Mouse (Mus musculus): ENCODE measurements around the gene Srpk2. TPM values are rescaled to one million over a fixed set of nuclear protein-coding genes. Genes with fewer than 3 reads are reported as not detected.
"Not testable (repeated sequence)": the region's sequence is repeated elsewhere in the genome, so short reads cannot be mapped to it uniquely, and the experiment has no call there.

Srpk2 gene
- total RNA-seq, 2 experiments from 2014 or later = 46.6 to 51.7 TPM

GRCm38 (mm10) chr5:23615586-23616269 is 68.7 kb downstream of the Srpk2 start:
- peak; percentile 30 for ATAC-seq (replicated peaks; ENCODE audit: poor library complexity)

GRCm38 (mm10) chr5:23612856-23613255 is 71.6 kb downstream of the Srpk2 start:
- ATAC-seq (replicated peaks; ENCODE audit: poor library complexity) = peak; percentile 81

GRCm38 (mm10) chr5:23604036-23604705 is 80.2 kb downstream of the Srpk2 start:
- ATAC-seq (replicated peaks; ENCODE audit: poor library complexity) = peak; percentile 83

- no peak for ATAC-seq (replicated peaks; ENCODE audit: poor library complexity)
Observed at GRCm38 (mm10) chr5:23599750-23600537, 84.5 kb downstream of the Srpk2 start.

- no peak for ATAC-seq (replicated peaks; ENCODE audit: poor library complexity)
Observed at GRCm38 (mm10) chr5:23599171-23599570, 85.2 kb downstream of the Srpk2 start.

GRCm38 (mm10) chr5:23598491-23598890 is 85.9 kb downstream of the Srpk2 start:
- no peak for ATAC-seq (replicated peaks; ENCODE audit: poor library complexity)

GRCm38 (mm10) chr5:23597999-23598398 is 86.4 kb downstream of the Srpk2 start:
- ATAC-seq (replicated peaks; ENCODE audit: poor library complexity) = peak; percentile 99

- no peak for ATAC-seq (replicated peaks; ENCODE audit: poor library complexity)
Observed at GRCm38 (mm10) chr5:23597260-23597864, 87.1 kb downstream of the Srpk2 start.

- ATAC-seq (replicated peaks; ENCODE audit: poor library complexity) = peak; percentile 35
Observed at GRCm38 (mm10) chr5:23596326-23596965, 88.0 kb downstream of the Srpk2 start.

- not testable (repeated sequence) for ATAC-seq (replicated peaks; ENCODE audit: poor library complexity)
Observed at GRCm38 (mm10) chr5:23590298-23590697, 94.1 kb downstream of the Srpk2 start.

GRCm38 (mm10) chr5:23587614-23588013 is 96.8 kb downstream of the Srpk2 start:
- ATAC-seq (replicated peaks; ENCODE audit: poor library complexity) = no peak

- peak; percentile 93 for ATAC-seq (replicated peaks; ENCODE audit: poor library complexity)
Observed at GRCm38 (mm10) chr5:23586531-23587453, 97.6 kb downstream of the Srpk2 start.

- no peak for ATAC-seq (replicated peaks; ENCODE audit: poor library complexity)
Observed at GRCm38 (mm10) chr5:23581484-23582060, 102.8 kb downstream of the Srpk2 start.

GRCm38 (mm10) chr5:23579120-23579880 is 105.1 kb downstream of the Srpk2 start:
- ATAC-seq (replicated peaks; ENCODE audit: poor library complexity) = 0 out of 2 replicates have a peak, but pooled peaks have one; percentile 27

- peak; percentile 41; the same call in 1 of the 2 replicates for ATAC-seq (replicated peaks; ENCODE audit: poor library complexity)
Observed at GRCm38 (mm10) chr5:23578322-23578957, 106.0 kb downstream of the Srpk2 start.

- ATAC-seq (replicated peaks; ENCODE audit: poor library complexity) = no peak
Observed at GRCm38 (mm10) chr5:23577847-23578246, 106.6 kb downstream of the Srpk2 start.

- peak; percentile 57 for ATAC-seq (replicated peaks; ENCODE audit: poor library complexity)
Observed at GRCm38 (mm10) chr5:23576336-23577094, 107.9 kb downstream of the Srpk2 start.

All from megakaryocyte progenitor cell, adult 5-6 weeks (primary cell).